8 mouse cellular contexts compared by ENCODE assay signal in genomic region chr12:21418621-21419131, GRCm38 (mm10). TPM values are rescaled to one million over a fixed set of nuclear protein-coding genes. Genes with fewer than 3 reads are reported as not detected.
DNase-seq lines count a peak whose midpoint lies in the region; ATAC-seq and TF ChIP-seq lines count a peak whose summit lies in the region.

No protein-coding gene starts in this region.

- no peaks in the 10 kb centered on the region for H3K9me3 ChIP-seq in forebrain, postnatal 0 days (ENCODE audit: low read length)
- H3K9me3 ChIP-seq in neural tube, embryonic 11.5 days (ENCODE audit: control insufficient read depth, low read length) = no peaks in the 10 kb centered on the region

- peak overlapping the region; percentile 59 for H3K4me2 ChIP-seq in forebrain, postnatal 0 days (ENCODE audit: low read depth)
- peak overlapping the region; percentile 57; the same call in 1 of the 2 replicates for H3K4me2 ChIP-seq in neural tube, embryonic 11.5 days (ENCODE audit: low read depth)

- 34% methylated on average over 11 of the region's 11 CpGs for WGBS in forebrain, postnatal 0 days
- 33% methylated on average over 11 of the region's 11 CpGs for WGBS in neural tube, embryonic 11.5 days

- peak overlapping the region; percentile 91 for H3K4me3 ChIP-seq in gastrocnemius, adult 2 months
- peak overlapping the region; percentile 99 for H3K4me3 ChIP-seq in forebrain, postnatal 0 days (ENCODE audit: low read depth, low read length)
- 0 out of 2 replicates have a peak overlapping the region, but pooled peaks have one; percentile 92 for H3K4me3 ChIP-seq in neural tube, embryonic 11.5 days (ENCODE audit: low read depth, low read length)

- H3K9ac ChIP-seq in forebrain, postnatal 0 days = peak overlapping the region; percentile 99
- H3K9ac ChIP-seq in neural tube, embryonic 11.5 days (ENCODE audit: low read length) = 0 out of 2 replicates have a peak overlapping the region, but pooled peaks have one; percentile 1

- peaks cover 8% of the 10 kb centered on the region for H3K4me1 ChIP-seq in forebrain, postnatal 0 days (ENCODE audit: insufficient read depth)
- H3K4me1 ChIP-seq in neural tube, embryonic 11.5 days (ENCODE audit: control insufficient read depth, insufficient read depth, low read length) = peaks cover 4% of the 10 kb centered on the region; the same call in 1 of the 2 replicates

- H3K36me3 ChIP-seq in forebrain, postnatal 0 days (ENCODE audit: insufficient read depth) = no peaks in the 10 kb centered on the region
- H3K36me3 ChIP-seq in neural tube, embryonic 11.5 days (ENCODE audit: control insufficient read depth, insufficient read depth, low read length) = peaks cover 7% of the 10 kb centered on the region

- H3K27me3 ChIP-seq in forebrain, postnatal 0 days (ENCODE audit: insufficient read depth, low read length) = no peaks in the 10 kb centered on the region
- no peaks in the 10 kb centered on the region for H3K27me3 ChIP-seq in neural tube, embryonic 11.5 days (ENCODE audit: control insufficient read depth, insufficient read depth, low read length)

- TF ChIP-seq CTCF in gastrocnemius, adult 2 months (IDR thresholded peaks at IDR 0.05) = no peak
- TF ChIP-seq CTCF in forebrain, postnatal 0 days (IDR thresholded peaks at IDR 0.05; ENCODE audit: low read depth) = no peak

- H3K27ac ChIP-seq in gastrocnemius, adult 2 months = peak overlapping the region; percentile 98
- peak overlapping the region; percentile 92 for H3K27ac ChIP-seq in forebrain, postnatal 0 days (ENCODE audit: low read depth, low read length)
- no peak overlapping the region for H3K27ac ChIP-seq in neural tube, embryonic 11.5 days (ENCODE audit: low read depth, low read length)

- no peak for DNase-seq in gastrocnemius, adult 2 months
- no peak for DNase-seq in gastrocnemius, postnatal 10 days
- DNase-seq in A20 (ENCODE audit: low read depth, low spot score) = peak; percentile 47
- peak; percentile 26 for DNase-seq in adrenal gland, postnatal 25 days
- peak; percentile 8 for DNase-seq in forebrain, postnatal 0 days
- peak; percentile 38 to 40 for DNase-seq in left cerebral cortex, postnatal 10 days (ENCODE audit: extremely low spot score in 1 of 2, low spot score in 2 of 2)
- no peak for DNase-seq in neural tube, embryonic 11.5 days (ENCODE audit: low spot score)
- DNase-seq in urinary bladder, postnatal 25 days (ENCODE audit: low spot score) = no peak

- intact Hi-C loops in gastrocnemius, adult 2 months (cut with DNase I) = loop anchor here (5.0 kb wide), 1 partner anchor 54 kb away; no protein-coding TSS in a partner anchor
- intact Hi-C loops in left cerebral cortex, postnatal 10 days (cut with DNase I) = no loop called here

- no peak for ATAC-seq in forebrain, postnatal 0 days
- no peak for ATAC-seq in neural tube, embryonic 11.5 days (ENCODE audit: insufficient read depth, low FRiP score, low TSS enrichment)

RNA-seq across cellular contexts. Expression of gene Ywhaq, which starts 1.2 kb away (rescaled TPM):
- 10 to 100 TPM; 20.4 to 28.2 TPM for total RNA-seq in gastrocnemius, adult 2 months (2021)
- 10 to 100 TPM; 81.9 to 99.8 TPM for total RNA-seq in gastrocnemius, postnatal 10 days (2021)
- total RNA-seq in adrenal gland, postnatal 25 days (2021) = 261 and 294 TPM in 2 replicates
- total RNA-seq in forebrain, postnatal 0 days (2014; rRNA removed) = 738 and 806 TPM in 2 replicates
- 1,123 and 1,188 TPM in 2 replicates for polyA plus RNA-seq in forebrain, postnatal 0 days (2015; fragmentation: Nextera tagmentation; extraction: Ambion mirVana)
- total RNA-seq in left cerebral cortex, postnatal 10 days (2021) = 100 to 1,000 TPM; 645 to 677 TPM
- polyA plus RNA-seq in neural tube, embryonic 11.5 days (2014; fragmentation: Nextera tagmentation; extraction: Ambion mirVana) = 1,105 and 1,167 TPM in 2 replicates

RNA-seq across cellular contexts. Expression of gene Adam17, which starts 45.2 kb away (rescaled TPM):
- total RNA-seq in gastrocnemius, adult 2 months (2021) = 10 to 100 TPM; 19.3 to 33.8 TPM
- 10 to 100 TPM; 31.2 to 36.6 TPM for total RNA-seq in gastrocnemius, postnatal 10 days (2021)
- total RNA-seq in adrenal gland, postnatal 25 days (2021) = 45.7 and 60.9 TPM in 2 replicates
- 16.8 and 18.2 TPM in 2 replicates for total RNA-seq in forebrain, postnatal 0 days (2014; rRNA removed)
- polyA plus RNA-seq in forebrain, postnatal 0 days (2015; fragmentation: Nextera tagmentation; extraction: Ambion mirVana) = 8.2 and 11.5 TPM in 2 replicates
- total RNA-seq in left cerebral cortex, postnatal 10 days (2021) = 10 to 100 TPM; 17.4 to 20.5 TPM
- polyA plus RNA-seq in neural tube, embryonic 11.5 days (2014; fragmentation: Nextera tagmentation; extraction: Ambion mirVana) = 37.0 TPM in 2 replicates

Comparison
In these comparisons a context has a peak if more than half of its experiments do, and no peak if none do; other contexts are left out.
1. DNase-seq: peak in A20 (single experiment), adrenal gland, postnatal 25 days (single experiment), forebrain, postnatal 0 days (single experiment) and left cerebral cortex, postnatal 10 days (2 of 2); none in gastrocnemius, adult 2 months (single experiment), gastrocnemius, postnatal 10 days (single experiment), neural tube, embryonic 11.5 days (single experiment) and urinary bladder, postnatal 25 days (single experiment).
2. Peak in every context shown above with its lines, with median percentiles within 50 percentile points of each other: H3K4me3 ChIP-seq.